In the genomic region with DNA sequence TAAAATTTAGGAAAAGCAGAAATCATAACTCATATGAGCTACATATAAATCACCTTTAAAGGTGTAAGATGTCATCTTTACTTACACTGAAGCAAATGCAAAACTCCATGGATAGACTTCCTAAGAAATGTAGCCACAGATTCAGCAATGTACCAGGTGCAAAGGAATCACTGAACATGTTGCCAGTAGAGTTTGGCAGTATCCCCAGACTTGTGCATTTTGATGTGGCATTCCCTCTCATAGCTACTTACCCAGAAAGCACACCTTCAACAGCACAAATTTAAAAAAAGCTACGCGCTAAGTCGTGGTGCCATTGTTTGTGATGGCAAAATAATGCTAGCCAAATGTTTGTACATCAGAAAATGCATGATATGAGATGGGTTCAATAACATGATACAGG, we compare ENCODE assay signal across 23 mouse cellular contexts.
DNase-seq lines count a peak whose midpoint lies in the region; ATAC-seq and TF ChIP-seq lines count a peak whose summit lies in the region.
"Had no signal": no experiment of that assay in that cellular context is flagged by ENCODE, and none has a peak within 500 bp of the region (broad histone marks: within the 10 kb centered on the region; RNA-seq: fewer than 3 reads in every experiment).

No protein-coding gene starts in this region.

- H3K4me3 ChIP-seq in hindbrain, postnatal 0 days (ENCODE audit: low read length): no peak overlapping the region
- H3K4me3 ChIP-seq in hindbrain, embryonic 16.5 days (ENCODE audit: low read length): no peak overlapping the region
- H3K4me3 ChIP-seq: embryonic facial prominence, embryonic 10.5 days; hindbrain, embryonic 15.5 days; neural tube, embryonic 13.5 days had no signal

- WGBS in hindbrain, postnatal 0 days: 89% methylated on average over 3 of the region's 3 CpGs
- WGBS in hindbrain, embryonic 16.5 days: 91% methylated on average over 3 of the region's 3 CpGs

- intact Hi-C loops in left cerebral cortex, postnatal 14 days (cut with DNase I): no loop called here
- intact Hi-C loops in heart, postnatal 25 days (cut with DNase I): no loop called here
- intact Hi-C loops in gastrocnemius, postnatal 36 days (cut with DNase I): no loop called here

- H3K27ac ChIP-seq in hindbrain, postnatal 0 days: no peak overlapping the region
- H3K27ac ChIP-seq in hindbrain, embryonic 16.5 days (ENCODE audit: low read depth, low read length): no peak overlapping the region
- H3K27ac ChIP-seq: embryonic facial prominence, embryonic 10.5 days; hindbrain, embryonic 15.5 days; neural tube, embryonic 13.5 days had no signal

- H3K4me2 ChIP-seq in hindbrain, postnatal 0 days (ENCODE audit: low read depth, low read length): no peak overlapping the region
- no peak overlapping the region for H3K4me2 ChIP-seq in hindbrain, embryonic 16.5 days (ENCODE audit: low read length)
- H3K4me2 ChIP-seq: heart, embryonic 11.5 days; hindbrain, embryonic 15.5 days; neural tube, embryonic 13.5 days had no signal

- peak; percentile 6 for DNase-seq in hindbrain, postnatal 0 days (ENCODE audit: low spot score)
- DNase-seq in frontal cortex, postnatal 36 days (ENCODE audit: low spot score in 2 of 2): peak; percentile 15 to 72
- peak; percentile 38 to 83 for DNase-seq in left cerebral cortex, postnatal 14 days (ENCODE audit: low spot score in 2 of 2)
- DNase-seq in right cerebral cortex, postnatal 36 days (ENCODE audit: low spot score in 2 of 2): peak; percentile 11 to 48
- no peak for DNase-seq in thymus, postnatal 36 days
- DNase-seq in heart, postnatal 25 days (ENCODE audit: low spot score): no peak
- no peak for DNase-seq in gastrocnemius, postnatal 36 days
- DNase-seq: adrenal gland, postnatal 36 days; heart, postnatal 14 days; kidney, adult 18-20 months; kidney, postnatal 14 days; liver; liver, postnatal 0 days; lung, postnatal 36 days; spleen, adult 18-20 months; thymus, adult 2 months had no signal

- no peak for ATAC-seq in hindbrain, postnatal 0 days
- ATAC-seq in hindbrain, embryonic 16.5 days: no peak
- ATAC-seq: activated CD4-positive, CD25-positive, alpha-beta regulatory T cell, adult 4 months; liver, postnatal 0 days; Patski had no signal

- H3K4me1 ChIP-seq in hindbrain, postnatal 0 days (ENCODE audit: insufficient read depth, low read length): no peaks in the 10 kb centered on the region
- H3K4me1 ChIP-seq in hindbrain, embryonic 16.5 days (ENCODE audit: control insufficient read depth, insufficient read depth, low read depth, low read length): no peaks in the 10 kb centered on the region
- H3K4me1 ChIP-seq: embryonic facial prominence, embryonic 10.5 days; hindbrain, embryonic 15.5 days; neural tube, embryonic 13.5 days had no signal

- H3K27me3 ChIP-seq in hindbrain, postnatal 0 days (ENCODE audit: insufficient read depth, low read length): no peaks in the 10 kb centered on the region
- no peaks in the 10 kb centered on the region for H3K27me3 ChIP-seq in hindbrain, embryonic 16.5 days (replicated peaks; ENCODE audit: control insufficient read depth, insufficient read depth, low read length)
- H3K27me3 ChIP-seq: hindbrain, embryonic 15.5 days; neural tube, embryonic 13.5 days had no signal

- no peaks in the 10 kb centered on the region for H3K9me3 ChIP-seq in hindbrain, postnatal 0 days (ENCODE audit: low read length)
- no peaks in the 10 kb centered on the region for H3K9me3 ChIP-seq in hindbrain, embryonic 16.5 days (ENCODE audit: control insufficient read depth, low read length)
- H3K9me3 ChIP-seq: embryonic facial prominence, embryonic 10.5 days; hindbrain, embryonic 15.5 days; neural tube, embryonic 13.5 days had no signal

- H3K36me3 ChIP-seq in hindbrain, postnatal 0 days (ENCODE audit: insufficient read depth, low read length): no peaks in the 10 kb centered on the region
- H3K36me3 ChIP-seq in hindbrain, embryonic 16.5 days (ENCODE audit: control insufficient read depth, insufficient read depth, low read length): no peaks in the 10 kb centered on the region
- H3K36me3 ChIP-seq: embryonic facial prominence, embryonic 10.5 days; hindbrain, embryonic 15.5 days; neural tube, embryonic 13.5 days had no signal

- TF ChIP-seq CTCF in hindbrain, postnatal 0 days (IDR thresholded peaks at IDR 0.05; ENCODE audit: low read depth): no peak

- no peak overlapping the region for H3K9ac ChIP-seq in hindbrain, postnatal 0 days (replicated peaks; ENCODE audit: low read length)
- no peak overlapping the region for H3K9ac ChIP-seq in hindbrain, embryonic 16.5 days (ENCODE audit: low read depth, low read length)
- H3K9ac ChIP-seq: hindbrain, embryonic 15.5 days; liver, postnatal 0 days; neural tube, embryonic 13.5 days had no signal

Comparison
In these comparisons a context has a peak if more than half of its experiments do, and no peak if none do; other contexts are left out.
1. DNase-seq: peak in hindbrain, postnatal 0 days (single experiment), frontal cortex, postnatal 36 days (2 of 2), left cerebral cortex, postnatal 14 days (2 of 2) and right cerebral cortex, postnatal 36 days (2 of 2); none in thymus, postnatal 36 days (0 of 2), heart, postnatal 25 days (single experiment) and gastrocnemius, postnatal 36 days (0 of 2).